Mouse (Mus musculus) CH12.LX (cell line): Measurements from ENCODE around the gene Adam1b. TPM values are rescaled to one million over a fixed set of nuclear protein-coding genes. Genes with fewer than 3 reads are reported as not detected.
"Not testable (repeated sequence)": the region's sequence is repeated elsewhere in the genome, so short reads cannot be mapped to it uniquely, and the experiment has no call there.

ENCODE experiments used
- DNase-seq: peaks from one replicate; pipeline ENCODE4 v3.0.0-alpha.2; 2013; ENCODE audit errors: extremely low read depth
- H3K27ac ChIP-seq: 2 replicates; pipeline ENCODE4 v1.5.1; 2012; ENCODE audit warnings: low read depth, mild to moderate bottlenecking, control low read depth, moderate library complexity; ENCODE audit not compliant: insufficient read depth
- H3K27me3 ChIP-seq: replicated peaks from 2 replicates; pipeline ENCODE3; 2012; ENCODE audit warnings: inconsistent platforms
- H3K36me3 ChIP-seq, 2 experiments: replicated peaks in 1 of 2; 2 replicates each; pipeline versions ENCODE3 to v1.6.1; 2012; ENCODE audit warnings: inconsistent platforms in 1 of 2, low read length in 1 of 2, mild to moderate bottlenecking in 1 of 2, mixed read lengths in 1 of 2, moderate library complexity in 1 of 2; ENCODE audit not compliant: control insufficient read depth in 1 of 2, insufficient read depth in 1 of 2
- H3K4me1 ChIP-seq, 2 experiments: 2 replicates each; pipeline ENCODE4 v1.6.1; 2012; ENCODE audit warnings: inconsistent platforms in 1 of 2, moderate library complexity in 1 of 2; ENCODE audit not compliant: insufficient read depth in 2 of 2, control insufficient read depth in 1 of 2
- H3K4me2 ChIP-seq: 2 replicates; pipeline ENCODE4 v1.6.1; 2012; ENCODE audit warnings: low read depth, mild to moderate bottlenecking, control low read depth; ENCODE audit not compliant: poor library complexity, insufficient read depth, severe bottlenecking
- H3K4me3 ChIP-seq, 3 experiments: fragments of 150-350 bp in 1 of 3; sonication (generic) in 1 of 3; replicated peaks in 1 of 3; 2 replicates each; pipeline versions ENCODE3 to v1.5.1; 2011 to 2012; ENCODE audit warnings: low read depth in 2 of 3, low read length in 2 of 3, mild to moderate bottlenecking in 2 of 3, moderate library complexity in 2 of 3, control low read depth in 1 of 3, improper control_type of control experiment in 1 of 3, inconsistent platforms in 1 of 3, mixed read lengths in 1 of 3; ENCODE audit not compliant: poor library complexity in 1 of 3
- H3K79me2 ChIP-seq: replicated peaks from 2 replicates; pipeline ENCODE4 v1.6.1; 2012; ENCODE audit warnings: mild to moderate bottlenecking, moderate library complexity; ENCODE audit not compliant: control insufficient read depth, poor library complexity, insufficient read depth, severe bottlenecking; ENCODE audit errors: extremely low read depth
- H3K9ac ChIP-seq: 2 replicates; pipeline ENCODE4 v1.6.1; 2012; ENCODE audit warnings: low read depth, mild to moderate bottlenecking, control low read depth, moderate library complexity; ENCODE audit not compliant: insufficient read depth
- H3K9me3 ChIP-seq: replicated peaks from 2 replicates; pipeline ENCODE3; 2012; ENCODE audit warnings: low read length, inconsistent platforms, mixed read lengths
- CHD2 ChIP-seq: IDR thresholded peaks from 2 replicates; pipeline ENCODE4 v1.6.1; 2011; ENCODE audit warnings: low read length, improper control_type of control experiment
- CTCF ChIP-seq, 2 experiments: IDR thresholded peaks in 1 of 2; conservative IDR thresholded peaks in 1 of 2; 2 replicates each; pipeline ENCODE4 v1.5.1; 2011 to 2012; ENCODE audit warnings: low read depth in 2 of 2, low read length in 2 of 2, improper control_type of control experiment in 1 of 2, inconsistent platforms in 1 of 2, mild to moderate bottlenecking in 1 of 2, moderate library complexity in 1 of 2
- GABPA ChIP-seq: IDR thresholded peaks from 2 replicates; pipeline ENCODE4 v1.6.1; 2012; ENCODE audit warnings: low read depth, low read length, improper control_type of control experiment, inconsistent platforms; ENCODE audit not compliant: insufficient replicate concordance
- HCFC1 ChIP-seq: IDR thresholded peaks from 2 replicates; pipeline ENCODE4 v1.6.1; 2012; ENCODE audit warnings: low read depth, mild to moderate bottlenecking, inconsistent platforms, low read length, improper control_type of control experiment
- IRF4 ChIP-seq: IDR thresholded peaks from 2 replicates; pipeline ENCODE4 v1.6.1; 2014; ENCODE audit warnings: low read depth, mild to moderate bottlenecking, inconsistent platforms, low read length, improper control_type of control experiment
- MAFK ChIP-seq: IDR thresholded peaks from 2 replicates; pipeline ENCODE4 v1.6.1; 2011; ENCODE audit warnings: low read length, improper control_type of control experiment; ENCODE audit not compliant: insufficient replicate concordance
- MAX ChIP-seq: IDR thresholded peaks from 2 replicates; pipeline ENCODE4 v1.6.1; 2011; ENCODE audit warnings: low read length, improper control_type of control experiment
- PAX5 ChIP-seq: IDR thresholded peaks from 2 replicates; pipeline ENCODE4 v1.6.1; 2012; ENCODE audit warnings: low read length, inconsistent platforms, mixed read lengths
- RAD21 ChIP-seq: IDR thresholded peaks from 2 replicates; pipeline ENCODE4 v1.6.1; 2011; ENCODE audit warnings: low read depth, mild to moderate bottlenecking, low read length, improper control_type of control experiment, moderate library complexity
- SIN3A ChIP-seq: IDR thresholded peaks from 2 replicates; pipeline ENCODE4 v1.6.1; 2012; ENCODE audit warnings: low read length, improper control_type of control experiment, inconsistent platforms
- TCF12 ChIP-seq: IDR thresholded peaks from 2 replicates; pipeline ENCODE4 v1.6.1; 2014; ENCODE audit warnings: low read depth, mild to moderate bottlenecking, inconsistent platforms, low read length, improper control_type of control experiment
- USF2 ChIP-seq: conservative IDR thresholded peaks from 2 replicates; pipeline ENCODE4 v1.6.1; 2011; ENCODE audit warnings: low read depth, low read length, improper control_type of control experiment
- ZC3H11A ChIP-seq: IDR thresholded peaks from 2 replicates; pipeline ENCODE4 v1.6.1; 2012; ENCODE audit warnings: low read depth, mild to moderate bottlenecking, inconsistent platforms, low read length, improper control_type of control experiment
- ZMIZ1 ChIP-seq: IDR thresholded peaks from 2 replicates; pipeline ENCODE4 v1.6.1; 2012; ENCODE audit warnings: low read depth, mild to moderate bottlenecking, inconsistent platforms, low read length, improper control_type of control experiment
- ZNF384 ChIP-seq: IDR thresholded peaks from 2 replicates; pipeline ENCODE4 v1.6.1; 2012; ENCODE audit warnings: low read depth, low read length, improper control_type of control experiment, inconsistent platforms
- dilution Hi-C: fragments of 300-500 bp; cut with MboI; formaldehyde crosslinking; loops from 2 replicates; pipeline ENCODE4 v1.14.3; 2020; ENCODE audit warnings: low sequenced_read_pairs; ENCODE audit not compliant: extremely low pct_unique_long_range_greater_than_20kb, extremely low pct_ligation_motif_present
- in situ Hi-C: fragments of 300-500 bp; cut with MboI; formaldehyde crosslinking; loops from 3 replicates; pipeline ENCODE4 v1.14.3; 2019; ENCODE audit warnings: low sequenced_read_pairs, low pct_ligation_motif_present, low pct_unique_long_range_greater_than_20kb, mixed read lengths
- polyA plus RNA-seq: library from polyadenylated mRNA; unstranded; fragments of >175 nt; gene quantifications from 2 replicates; pipeline ENCODE4 v1.2.1, GENCODE M21; 2012; ENCODE audit warnings: low read depth; ENCODE audit not compliant: insufficient read length
- total RNA-seq, 2 experiments: library from RNA; depleted of rRNA; stranded (reverse); fragments of 300-350 nt in 1 of 2; fragments of >200 nt in 1 of 2; gene quantifications; 2 replicates each; pipeline ENCODE4 v1.2.3; 2012 to 2014

Gene Adam1b
- total and polyA plus RNA-seq, 3 experiments = 0.04 TPM; not detected in 2

GRCm38 (mm10) chr5:121525774-121526450 is 22.7 kb upstream of the Adam1b start:
- H3K4me2 ChIP-seq = no peak overlapping the region
- H3K4me1 ChIP-seq = no peaks in the 10 kb centered on the region
- no peaks in the 10 kb centered on the region for H3K27me3 ChIP-seq
- H3K4me3 ChIP-seq = no peak overlapping the region
- no peak for DNase-seq
- H3K79me2 ChIP-seq = no peaks in the 10 kb centered on the region
- TF ChIP-seq ZMIZ1 (no peak), ZNF384 (no peak), IRF4 (no peak), GABPA (no peak), ZC3H11A (no peak), CHD2 (no peak), HCFC1 (no peak), MAFK (no peak), USF2 (no peak), PAX5 (no peak), MAX (no peak), SIN3A (no peak), CTCF (conservative IDR thresholded peaks at IDR 0.05 in 1 of 2, IDR thresholded peaks at IDR 0.05 in 1 of 2; ENCODE audit: low read depth in 2 of 2, low read length in 2 of 2) (no peak), TCF12 (no peak), RAD21 (no peak)
- in situ Hi-C loops = loop anchor here (5.0 kb wide), 1 partner anchor 34 kb away; no protein-coding TSS in a partner anchor
- dilution Hi-C loops = no loop called here
- no peaks in the 10 kb centered on the region for H3K9me3 ChIP-seq
- peaks cover 66 to 86% of the 10 kb centered on the region in 2 experiments for H3K36me3 ChIP-seq
- no peak overlapping the region for H3K27ac ChIP-seq
- no peak overlapping the region for H3K9ac ChIP-seq

- DNase-seq, H3K9me3 ChIP-seq, H3K4me2 ChIP-seq, in situ Hi-C loops, H3K27me3 ChIP-seq, H3K4me1 ChIP-seq, H3K79me2 ChIP-seq, dilution Hi-C loops, H3K27ac ChIP-seq, H3K4me3 ChIP-seq, H3K9ac ChIP-seq: not testable (repeated sequence)
- H3K36me3 ChIP-seq = peaks cover 40 to 66% of the 10 kb centered on the region in 2 experiments
Observed at GRCm38 (mm10) chr5:121519758-121520157, 16.5 kb upstream of the Adam1b start.
